Mouse (Mus musculus): ENCODE measurements around the gene Astn2. TPM values are rescaled to one million over a fixed set of nuclear protein-coding genes. Genes with fewer than 3 reads are reported as not detected.

Gene Astn2
- polyA plus RNA-seq, 1 experiment from 2014 or later = 0.77 TPM

DNA sequence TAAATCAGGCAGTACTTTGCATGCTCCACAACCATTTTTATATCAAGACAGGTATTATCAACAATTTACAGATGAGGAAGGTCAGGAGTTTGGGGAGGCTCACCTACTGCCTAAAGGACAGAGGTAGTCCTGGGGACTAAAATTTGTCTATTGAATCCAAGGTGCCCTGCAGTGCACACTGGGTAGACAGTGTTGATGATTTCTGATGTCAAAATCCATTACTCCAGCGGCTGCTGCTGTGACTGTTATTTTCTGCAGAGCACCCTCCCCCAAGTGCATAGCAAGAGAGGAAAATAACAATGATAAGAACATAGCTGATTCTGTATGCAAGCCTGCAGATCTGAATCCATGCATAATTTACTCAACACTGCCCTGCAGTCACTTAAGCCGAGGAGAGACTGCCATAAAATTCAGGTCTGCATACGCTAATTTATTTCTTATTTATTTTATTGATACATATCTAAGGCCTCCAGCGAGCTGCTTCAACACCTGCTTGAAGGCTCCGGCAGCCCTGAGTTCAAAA lies 660.3 kb downstream of the Astn2 start:
- DNase-seq (ENCODE audit: low spot score) = no peak
- no peaks in the 10 kb centered on the region for H3K9me3 ChIP-seq
- H3K36me3 ChIP-seq = no peaks in the 10 kb centered on the region
- no peaks in the 10 kb centered on the region for H3K27me3 ChIP-seq (ENCODE audit: insufficient read depth, poor library complexity, severe bottlenecking)
- H3K27ac ChIP-seq = no peak overlapping the region
- H3K4me1 ChIP-seq (replicated peaks) = no peaks in the 10 kb centered on the region
- 78% methylated on average over 5 of the region's 5 CpGs for WGBS
- H3K4me3 ChIP-seq = no peak overlapping the region

DNA sequence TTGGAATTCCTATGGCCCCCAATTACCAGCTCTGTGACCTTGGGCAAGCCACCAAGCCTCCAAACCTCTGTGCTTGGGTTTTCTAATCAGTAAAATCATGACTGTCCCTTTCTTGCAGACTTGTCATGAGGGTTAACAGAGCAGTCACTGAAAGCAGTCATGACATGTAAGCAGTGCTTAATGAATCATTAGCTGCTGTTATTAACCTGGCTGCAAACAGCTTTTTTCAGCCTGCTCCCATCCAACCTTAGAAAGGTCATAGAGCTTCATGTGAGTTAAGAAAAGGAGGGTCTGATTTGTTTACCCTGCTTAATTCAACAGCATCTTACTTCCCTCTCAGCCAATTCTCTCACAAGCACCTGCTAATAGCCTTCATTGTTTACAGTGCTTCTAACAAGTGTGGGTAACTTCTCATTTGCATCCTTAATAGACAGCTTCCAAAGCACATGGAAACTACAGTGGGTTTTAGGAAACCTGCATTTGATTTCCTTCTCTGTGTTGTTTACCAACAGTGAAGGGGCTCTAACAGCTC lies 661.2 kb downstream of the Astn2 start:
- Histone ChIP-seq H3K4me1 (replicated peaks) (no peaks in the 10 kb centered on the region), H3K27me3 (ENCODE audit: insufficient read depth, poor library complexity, severe bottlenecking) (no peaks in the 10 kb centered on the region), H3K4me3 (no peak overlapping the region), H3K27ac (no peak overlapping the region), H3K36me3 (no peaks in the 10 kb centered on the region), H3K9me3 (no peaks in the 10 kb centered on the region)
- DNase-seq (ENCODE audit: low spot score) = no peak

DNA sequence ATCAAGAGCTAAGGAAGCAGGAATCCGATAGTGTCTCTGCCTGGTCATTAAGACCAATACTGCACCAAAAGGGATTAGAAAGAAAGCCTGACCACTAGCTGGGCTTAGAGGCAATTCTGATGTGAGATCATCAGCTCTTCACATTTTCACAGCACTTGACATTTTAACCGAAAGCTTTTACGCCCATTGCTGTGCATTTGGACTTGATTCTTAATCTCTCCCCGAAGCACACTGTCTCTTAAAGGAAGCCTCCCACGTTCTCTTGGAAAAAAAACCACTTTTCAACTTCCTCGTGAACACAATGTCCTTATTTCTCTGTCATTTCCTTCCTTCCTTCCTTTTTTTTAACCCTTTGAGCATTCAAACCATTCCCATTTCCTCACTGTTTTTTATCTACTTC lies 680.0 kb downstream of the Astn2 start:
- H3K4me1 ChIP-seq (replicated peaks) = no peaks in the 10 kb centered on the region
- no peak for DNase-seq (ENCODE audit: low spot score)
- no peaks in the 10 kb centered on the region for H3K9me3 ChIP-seq
- no peaks in the 10 kb centered on the region for H3K27me3 ChIP-seq (ENCODE audit: insufficient read depth, poor library complexity, severe bottlenecking)
- H3K4me3 ChIP-seq = no peak overlapping the region
- no peaks in the 10 kb centered on the region for H3K36me3 ChIP-seq
- WGBS = 81% methylated on average over 6 of the region's 6 CpGs
- H3K27ac ChIP-seq = no peak overlapping the region

- Histone ChIP-seq H3K4me3 (no peak overlapping the region), H3K9me3 (no peaks in the 10 kb centered on the region), H3K27ac (no peak overlapping the region), H3K36me3 (no peaks in the 10 kb centered on the region), H3K27me3 (ENCODE audit: insufficient read depth, poor library complexity, severe bottlenecking) (no peaks in the 10 kb centered on the region), H3K4me1 (replicated peaks) (no peaks in the 10 kb centered on the region)
- DNase-seq (ENCODE audit: low spot score) = no peak
- WGBS = 90% methylated on average over 2 of the region's 2 CpGs
Measured at GRCm38 (mm10) chr4:65719610-65720009, 684.8 kb downstream of the Astn2 start.

DNA sequence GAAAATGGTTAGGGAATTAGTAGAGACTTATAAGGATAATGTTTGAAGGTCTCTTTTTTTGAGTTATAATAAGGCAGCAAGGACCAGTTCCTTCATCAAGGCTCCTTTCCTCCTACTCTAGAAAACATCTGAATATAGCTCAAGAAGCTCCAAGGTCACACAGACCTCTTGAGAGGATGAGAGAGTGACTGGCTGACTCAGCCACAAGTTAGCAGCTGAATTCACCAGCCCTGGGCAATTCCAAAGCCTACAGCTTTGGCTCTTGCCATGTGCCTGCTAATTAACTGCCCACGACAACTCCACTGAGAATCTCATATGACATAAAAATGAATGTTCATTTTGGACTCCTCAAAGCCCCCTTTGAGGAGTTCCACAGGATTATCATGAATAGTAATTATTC lies 686.5 kb downstream of the Astn2 start:
- Histone ChIP-seq H3K36me3 (no peaks in the 10 kb centered on the region), H3K27me3 (ENCODE audit: insufficient read depth, poor library complexity, severe bottlenecking) (no peaks in the 10 kb centered on the region), H3K4me1 (replicated peaks) (no peaks in the 10 kb centered on the region), H3K27ac (no peak overlapping the region), H3K4me3 (no peak overlapping the region), H3K9me3 (no peaks in the 10 kb centered on the region)
- DNase-seq (ENCODE audit: low spot score) = no peak
- WGBS = 87% methylated on average over 1 of the region's 1 CpGs

- no peaks in the 10 kb centered on the region for H3K4me1 ChIP-seq (replicated peaks)
- DNase-seq (ENCODE audit: low spot score) = no peak
- 84% methylated on average over 2 of the region's 2 CpGs for WGBS
- H3K27ac ChIP-seq = no peak overlapping the region
- no peaks in the 10 kb centered on the region for H3K9me3 ChIP-seq
- H3K4me3 ChIP-seq = no peak overlapping the region
- H3K36me3 ChIP-seq = no peaks in the 10 kb centered on the region
- H3K27me3 ChIP-seq (ENCODE audit: insufficient read depth, poor library complexity, severe bottlenecking) = no peaks in the 10 kb centered on the region
Measured at GRCm38 (mm10) chr4:65716086-65716485, 688.3 kb downstream of the Astn2 start.

GRCm38 (mm10) chr4:65711678-65712077 lies 692.7 kb downstream of the Astn2 start:
- no peak for DNase-seq (ENCODE audit: low spot score)
- WGBS = 91% methylated on average over 2 of the region's 2 CpGs
- Histone ChIP-seq H3K36me3 (no peaks in the 10 kb centered on the region), H3K4me3 (no peak overlapping the region), H3K27me3 (ENCODE audit: insufficient read depth, poor library complexity, severe bottlenecking) (no peaks in the 10 kb centered on the region), H3K4me1 (replicated peaks) (no peaks in the 10 kb centered on the region), H3K27ac (no peak overlapping the region), H3K9me3 (no peaks in the 10 kb centered on the region)

GRCm38 (mm10) chr4:65710623-65711022 lies 693.8 kb downstream of the Astn2 start:
- H3K9me3 ChIP-seq = no peaks in the 10 kb centered on the region
- no peak overlapping the region for H3K4me3 ChIP-seq

DNA sequence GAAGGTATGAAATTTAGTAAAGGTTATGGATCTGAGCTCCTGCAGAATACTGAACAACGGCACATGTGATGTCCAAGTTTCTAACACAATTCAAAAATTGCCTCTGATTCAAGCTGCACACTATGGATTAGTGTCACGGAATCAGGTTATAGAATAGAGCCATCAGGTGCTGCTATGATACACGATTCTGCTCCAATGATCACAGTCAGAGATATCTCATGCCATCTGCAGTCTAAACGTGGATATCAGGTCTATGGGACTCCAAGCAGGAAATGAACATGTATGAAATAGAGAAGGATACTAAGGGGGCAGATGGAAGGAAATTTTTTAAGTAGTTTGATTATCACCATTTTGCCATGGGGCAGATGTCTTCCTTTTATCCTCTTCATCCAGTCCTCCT lies 702.6 kb downstream of the Astn2 start:
- H3K36me3 ChIP-seq = no peaks in the 10 kb centered on the region
- H3K4me3 ChIP-seq = no peak overlapping the region
- H3K27ac ChIP-seq = no peak overlapping the region
- WGBS = 82% methylated on average over 4 of the region's 4 CpGs
- H3K27me3 ChIP-seq (ENCODE audit: insufficient read depth, poor library complexity, severe bottlenecking) = no peaks in the 10 kb centered on the region
- peaks cover 6% of the 10 kb centered on the region for H3K4me1 ChIP-seq (replicated peaks)
- no peaks in the 10 kb centered on the region for H3K9me3 ChIP-seq
- no peak for DNase-seq (ENCODE audit: low spot score)

More at GRCm38 (mm10) chr4:65710623-65711022, 693.8 kb downstream of the Astn2 start:
- no peak for DNase-seq (ENCODE audit: low spot score)
- no peaks in the 10 kb centered on the region for H3K27me3 ChIP-seq (ENCODE audit: insufficient read depth, poor library complexity, severe bottlenecking)
- H3K4me1 ChIP-seq (replicated peaks) = no peaks in the 10 kb centered on the region
- H3K36me3 ChIP-seq = no peaks in the 10 kb centered on the region
- H3K27ac ChIP-seq = no peak overlapping the region

- no peaks in the 10 kb centered on the region for H3K36me3 ChIP-seq
- no peaks in the 10 kb centered on the region for H3K9me3 ChIP-seq
- WGBS = 70% methylated on average over 8 of the region's 8 CpGs
- H3K27me3 ChIP-seq (ENCODE audit: insufficient read depth, poor library complexity, severe bottlenecking) = no peaks in the 10 kb centered on the region
- DNase-seq (ENCODE audit: low spot score) = no peak
- no peak overlapping the region for H3K4me3 ChIP-seq
- H3K27ac ChIP-seq = no peak overlapping the region; the same call in 1 of the 2 replicates
- H3K4me1 ChIP-seq (replicated peaks) = peaks cover 6% of the 10 kb centered on the region
Measured at GRCm38 (mm10) chr4:65699743-65700361, 704.6 kb downstream of the Astn2 start.

GRCm38 (mm10) chr4:65695241-65695640 lies 709.2 kb downstream of the Astn2 start:
- H3K4me1 ChIP-seq (replicated peaks) = peaks cover 5% of the 10 kb centered on the region
- no peaks in the 10 kb centered on the region for H3K27me3 ChIP-seq (ENCODE audit: insufficient read depth, poor library complexity, severe bottlenecking)
- no peak overlapping the region for H3K4me3 ChIP-seq
- no peak for DNase-seq (ENCODE audit: low spot score)
- H3K9me3 ChIP-seq = no peaks in the 10 kb centered on the region
- no peak overlapping the region for H3K27ac ChIP-seq
- 91% methylated on average over 5 of the region's 5 CpGs for WGBS
- H3K36me3 ChIP-seq = no peaks in the 10 kb centered on the region

- WGBS = 92% methylated on average over 5 of the region's 5 CpGs
- H3K4me1 ChIP-seq (replicated peaks) = no peaks in the 10 kb centered on the region
- DNase-seq (ENCODE audit: low spot score) = no peak
- H3K4me3 ChIP-seq = no peak overlapping the region
- no peaks in the 10 kb centered on the region for H3K36me3 ChIP-seq
- H3K9me3 ChIP-seq = no peaks in the 10 kb centered on the region
- no peak overlapping the region for H3K27ac ChIP-seq
- H3K27me3 ChIP-seq (ENCODE audit: insufficient read depth, poor library complexity, severe bottlenecking) = no peaks in the 10 kb centered on the region
Measured at GRCm38 (mm10) chr4:65694011-65694410, 710.4 kb downstream of the Astn2 start.

- WGBS = 14% methylated on average over 1 of the region's 1 CpGs
- Histone ChIP-seq H3K4me3 (no peak overlapping the region), H3K4me1 (replicated peaks) (peaks cover 13% of the 10 kb centered on the region), H3K36me3 (no peaks in the 10 kb centered on the region), H3K9me3 (no peaks in the 10 kb centered on the region), H3K27ac (peak overlapping the region; percentile 72), H3K27me3 (ENCODE audit: insufficient read depth, poor library complexity, severe bottlenecking) (no peaks in the 10 kb centered on the region)
- DNase-seq (ENCODE audit: low spot score) = peak; percentile 10
Measured at GRCm38 (mm10) chr4:65687006-65687723, 717.2 kb downstream of the Astn2 start.
